Mouse (Mus musculus): ENCODE data around the gene Dand5. TPM values are rescaled to one million over a fixed set of nuclear protein-coding genes. Genes with fewer than 3 reads are reported as not detected.

Dand5 gene
- polyA plus RNA-seq, 1 experiment from 2014 or later: 7.1 TPM

GRCm38 (mm10) chr8:84840248-84840999 lies 17.8 kb upstream of the Dand5 start, which contains the start of gene Rad23a:
Gene Rad23a (minus strand): TSS chr8:84840665.
- Histone ChIP-seq H3K4me1 (peaks cover 44% of the 10 kb centered on the region), H3K36me3 (peaks cover 76% of the 10 kb centered on the region)
- WGBS: under 1% methylated on average over 45 of the region's 55 CpGs

GRCm38 (mm10) chr8:84839875-84840247 lies 17.2 kb upstream of the Dand5 start:
- H3K27me3 ChIP-seq: no peaks in the 10 kb centered on the region
- peak overlapping the region; percentile 84 for H3K27ac ChIP-seq
- H3K4me1 ChIP-seq: peaks cover 41% of the 10 kb centered on the region
- H3K9me3 ChIP-seq (replicated peaks): no peaks in the 10 kb centered on the region
- ATAC-seq (ENCODE audit: low FRiP score): no peak
- peak overlapping the region; percentile 94 for H3K9ac ChIP-seq
- peak overlapping the region; percentile 68 for H3K4me2 ChIP-seq (replicated peaks)
- H3K36me3 ChIP-seq: peaks cover 78% of the 10 kb centered on the region
- H3K4me3 ChIP-seq: peak overlapping the region; percentile 84
- WGBS: 9% methylated on average over 7 of the region's 7 CpGs

More at GRCm38 (mm10) chr8:84840248-84840999, 17.8 kb upstream of the Dand5 start, which contains the start of gene Rad23a:
- peak within 1 kb of the TSS; percentile 68 for H3K4me2 ChIP-seq (replicated peaks)
- H3K9ac ChIP-seq: peak within 1 kb of the TSS; percentile 94
- H3K4me3 ChIP-seq: peak within 1 kb of the TSS; percentile 84
- no peaks in the 10 kb centered on the region for H3K27me3 ChIP-seq
- peak; percentile 95 for ATAC-seq (ENCODE audit: low FRiP score)
- no peaks in the 10 kb centered on the region for H3K9me3 ChIP-seq (replicated peaks)
- peak within 1 kb of the TSS; percentile 84 for H3K27ac ChIP-seq

GRCm38 (mm10) chr8:84839411-84839810 lies 16.8 kb upstream of the Dand5 start:
- peaks cover 39% of the 10 kb centered on the region for H3K4me1 ChIP-seq
- peaks cover 78% of the 10 kb centered on the region for H3K36me3 ChIP-seq
- ATAC-seq (ENCODE audit: low FRiP score): no peak
- H3K27ac ChIP-seq: no peak overlapping the region
- H3K4me2 ChIP-seq (replicated peaks): peak overlapping the region; percentile 68
- no peaks in the 10 kb centered on the region for H3K9me3 ChIP-seq (replicated peaks)
- WGBS: 98% methylated on average over 2 of the region's 2 CpGs
- H3K27me3 ChIP-seq: no peaks in the 10 kb centered on the region
- H3K4me3 ChIP-seq: peak overlapping the region; percentile 84
- H3K9ac ChIP-seq: peak overlapping the region; percentile 94

- 87% methylated on average over 5 of the region's 5 CpGs for WGBS
- peaks cover 76% of the 10 kb centered on the region for H3K36me3 ChIP-seq
- H3K9ac ChIP-seq: no peak overlapping the region
- no peak overlapping the region for H3K4me2 ChIP-seq (replicated peaks)
- ATAC-seq (ENCODE audit: low FRiP score): no peak
- H3K27ac ChIP-seq: no peak overlapping the region
- H3K9me3 ChIP-seq (replicated peaks): no peaks in the 10 kb centered on the region
- H3K4me3 ChIP-seq: no peak overlapping the region
- peaks cover 35% of the 10 kb centered on the region for H3K4me1 ChIP-seq
- no peaks in the 10 kb centered on the region for H3K27me3 ChIP-seq
These were observed 15.9 kb upstream of the Dand5 start for GRCm38 (mm10) chr8:84838513-84838912.

DNA sequence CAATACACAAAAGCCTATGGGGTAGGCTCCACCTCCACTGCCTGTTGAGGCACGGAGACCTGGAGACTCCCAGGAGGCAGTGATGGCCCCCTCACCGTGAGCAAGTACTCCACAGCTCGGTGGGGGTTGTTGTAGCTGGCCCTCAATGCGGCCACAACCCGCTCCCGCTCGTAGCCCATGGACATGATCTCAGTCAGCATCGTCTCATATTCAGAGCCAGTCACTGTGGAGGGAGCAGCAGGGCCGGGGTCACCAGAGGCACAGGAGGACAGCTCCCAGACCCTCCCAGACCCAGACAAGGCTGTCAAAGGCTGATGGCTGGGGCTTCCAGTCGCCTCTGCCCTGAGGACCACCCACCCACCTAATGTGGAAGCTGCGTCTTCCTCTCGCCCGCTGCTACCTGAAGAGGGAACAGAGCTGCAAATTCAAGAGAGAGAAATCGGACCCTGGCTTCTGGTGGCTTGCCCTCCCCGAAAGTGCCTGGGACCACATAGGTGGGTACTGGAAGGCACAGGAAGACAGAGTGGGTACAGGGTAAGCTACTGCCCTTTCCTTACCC lies 15.4 kb upstream of the Dand5 start:
- no peak for ATAC-seq (ENCODE audit: low FRiP score)
- Histone ChIP-seq H3K9ac (no peak overlapping the region), H3K4me1 (peaks cover 35% of the 10 kb centered on the region), H3K9me3 (replicated peaks) (no peaks in the 10 kb centered on the region), H3K36me3 (peaks cover 71% of the 10 kb centered on the region), H3K4me3 (no peak overlapping the region), H3K4me2 (replicated peaks) (no peak overlapping the region), H3K27ac (0 out of 2 replicates have a peak overlapping the region, but pooled peaks have one; percentile 42), H3K27me3 (no peaks in the 10 kb centered on the region)
- 74% methylated on average over 15 of the region's 15 CpGs for WGBS

- WGBS: 58% methylated on average over 8 of the region's 8 CpGs
- ATAC-seq (ENCODE audit: low FRiP score): no peak
- Histone ChIP-seq H3K36me3 (peaks cover 64% of the 10 kb centered on the region), H3K4me1 (peaks cover 37% of the 10 kb centered on the region), H3K9me3 (replicated peaks) (no peaks in the 10 kb centered on the region), H3K4me2 (replicated peaks) (0 out of 2 replicates have a peak overlapping the region, but pooled peaks have one; percentile 5), H3K27ac (peak overlapping the region; percentile 42), H3K4me3 (no peak overlapping the region), H3K27me3 (no peaks in the 10 kb centered on the region), H3K9ac (no peak overlapping the region)
These were observed 14.7 kb upstream of the Dand5 start for GRCm38 (mm10) chr8:84837149-84837911.

- no peak overlapping the region for H3K9ac ChIP-seq
- ATAC-seq (ENCODE audit: low FRiP score): 0 out of 2 replicates have a peak, but pooled peaks have one; percentile 17
These were observed 12.5 kb upstream of the Dand5 start for GRCm38 (mm10) chr8:84834866-84835855.

GRCm38 (mm10) chr8:84834002-84834865 lies 11.6 kb upstream of the Dand5 start:
- Histone ChIP-seq H3K4me3 (no peak overlapping the region), H3K4me2 (replicated peaks) (no peak overlapping the region), H3K9ac (no peak overlapping the region), H3K36me3 (peaks cover 52% of the 10 kb centered on the region), H3K9me3 (replicated peaks) (no peaks in the 10 kb centered on the region), H3K4me1 (peaks cover 31% of the 10 kb centered on the region), H3K27me3 (no peaks in the 10 kb centered on the region), H3K27ac (peak overlapping the region; percentile 14)
- no peak for ATAC-seq (ENCODE audit: low FRiP score)
- 90% methylated on average over 19 of the region's 19 CpGs for WGBS

More at GRCm38 (mm10) chr8:84834866-84835855, 12.5 kb upstream of the Dand5 start:
- 82% methylated on average over 10 of the region's 10 CpGs for WGBS
- peak overlapping the region; percentile 14 for H3K27ac ChIP-seq
- H3K9me3 ChIP-seq (replicated peaks): no peaks in the 10 kb centered on the region
- H3K4me2 ChIP-seq (replicated peaks): no peak overlapping the region
- no peak overlapping the region for H3K4me3 ChIP-seq
- H3K36me3 ChIP-seq: peaks cover 53% of the 10 kb centered on the region
- H3K27me3 ChIP-seq: no peaks in the 10 kb centered on the region
- peaks cover 37% of the 10 kb centered on the region for H3K4me1 ChIP-seq

DNA sequence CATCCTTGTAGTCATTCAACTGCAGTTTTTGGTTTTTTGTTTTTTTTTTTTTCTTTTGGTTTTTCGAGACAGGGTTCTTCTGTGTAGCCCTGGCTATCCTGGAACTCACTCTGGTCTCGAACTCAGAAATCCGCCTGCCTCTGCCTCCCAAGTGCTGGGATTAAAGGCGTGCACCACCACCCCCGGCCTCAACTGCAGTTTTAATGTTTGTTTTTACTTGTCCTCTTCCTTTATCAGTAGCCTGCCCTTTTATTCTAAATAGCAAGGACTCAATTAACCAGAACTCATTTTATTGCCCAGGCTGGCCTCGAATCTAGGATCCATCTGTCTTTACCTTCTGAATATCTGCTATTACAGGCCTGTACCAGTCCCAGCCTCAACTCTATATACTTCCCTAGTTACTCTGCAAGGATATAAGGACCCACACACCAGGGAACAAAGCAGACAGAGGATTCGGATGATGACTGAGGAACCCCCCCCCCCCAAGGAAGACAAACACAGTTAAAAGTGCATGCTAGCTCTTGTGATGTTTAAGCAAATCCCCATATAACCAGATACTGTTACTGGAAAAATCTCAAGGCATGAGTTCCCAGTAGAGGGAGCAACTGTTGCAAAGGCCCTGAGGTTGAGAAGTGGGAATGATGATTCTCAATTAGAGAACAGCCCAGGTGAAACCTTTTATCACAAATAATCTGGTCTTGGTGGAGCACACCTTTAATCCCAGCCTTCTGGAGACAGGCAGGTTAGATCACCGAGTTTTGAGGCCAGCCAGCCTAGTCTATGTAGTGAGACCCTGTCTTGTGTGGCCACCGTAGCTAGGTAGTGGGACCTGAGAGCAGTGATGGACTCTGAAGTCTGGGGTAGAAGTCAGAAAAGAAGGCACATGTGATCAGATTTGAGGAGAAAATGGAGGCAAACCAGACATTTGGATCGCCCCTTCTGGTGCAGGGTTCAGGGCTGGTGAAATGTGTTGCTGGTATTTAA lies 10.4 kb upstream of the Dand5 start:
- Histone ChIP-seq H3K27me3 (no peaks in the 10 kb centered on the region), H3K4me1 (peaks cover 28% of the 10 kb centered on the region), H3K9ac (peak overlapping the region; percentile 96; the same call in 1 of the 2 replicates), H3K4me2 (replicated peaks) (peak overlapping the region; percentile 66), H3K27ac (peak overlapping the region; percentile 95; the same call in 1 of the 2 replicates), H3K36me3 (peaks cover 42% of the 10 kb centered on the region), H3K9me3 (replicated peaks) (no peaks in the 10 kb centered on the region), H3K4me3 (peak overlapping the region; percentile 85)
- no peak for ATAC-seq (ENCODE audit: low FRiP score)
- WGBS: 71% methylated on average over 10 of the region's 10 CpGs

Data from hindbrain, embryonic 12.5 days (tissue).